Mouse (Mus musculus) cerebellum, adult 2 months (tissue): ENCODE data around the gene Oosp2.

Source experiments
- CTCF ChIP-seq: fragments of 200-500 bp; IDR thresholded peaks from 2 replicates; pipeline ENCODE4 v1.5.1; 2011; ENCODE audit warnings: low read depth, mild to moderate bottlenecking, control low read depth, low read length, moderate library complexity, borderline replicate concordance; ENCODE audit not compliant: insufficient read depth
- POLR2A ChIP-seq: fragments of 200-500 bp; IDR thresholded peaks from 2 replicates; pipeline ENCODE4 v1.6.1; 2011; ENCODE audit warnings: low read length, control low read depth, borderline replicate concordance; ENCODE audit not compliant: insufficient read depth

GRCm38 (mm10) chr19:11602026-11602425 lies 58.3 kb downstream of the Oosp2 start:
- no peak for TF ChIP-seq CTCF
- no peak for TF ChIP-seq POLR2A
